Mouse (Mus musculus): Measurements from ENCODE around the gene Oprd1. TPM values are rescaled to one million over a fixed set of nuclear protein-coding genes. Genes with fewer than 3 reads are reported as not detected.

Oprd1 gene
- total RNA-seq, 2 experiments from 2014 or later: not detected

DNA sequence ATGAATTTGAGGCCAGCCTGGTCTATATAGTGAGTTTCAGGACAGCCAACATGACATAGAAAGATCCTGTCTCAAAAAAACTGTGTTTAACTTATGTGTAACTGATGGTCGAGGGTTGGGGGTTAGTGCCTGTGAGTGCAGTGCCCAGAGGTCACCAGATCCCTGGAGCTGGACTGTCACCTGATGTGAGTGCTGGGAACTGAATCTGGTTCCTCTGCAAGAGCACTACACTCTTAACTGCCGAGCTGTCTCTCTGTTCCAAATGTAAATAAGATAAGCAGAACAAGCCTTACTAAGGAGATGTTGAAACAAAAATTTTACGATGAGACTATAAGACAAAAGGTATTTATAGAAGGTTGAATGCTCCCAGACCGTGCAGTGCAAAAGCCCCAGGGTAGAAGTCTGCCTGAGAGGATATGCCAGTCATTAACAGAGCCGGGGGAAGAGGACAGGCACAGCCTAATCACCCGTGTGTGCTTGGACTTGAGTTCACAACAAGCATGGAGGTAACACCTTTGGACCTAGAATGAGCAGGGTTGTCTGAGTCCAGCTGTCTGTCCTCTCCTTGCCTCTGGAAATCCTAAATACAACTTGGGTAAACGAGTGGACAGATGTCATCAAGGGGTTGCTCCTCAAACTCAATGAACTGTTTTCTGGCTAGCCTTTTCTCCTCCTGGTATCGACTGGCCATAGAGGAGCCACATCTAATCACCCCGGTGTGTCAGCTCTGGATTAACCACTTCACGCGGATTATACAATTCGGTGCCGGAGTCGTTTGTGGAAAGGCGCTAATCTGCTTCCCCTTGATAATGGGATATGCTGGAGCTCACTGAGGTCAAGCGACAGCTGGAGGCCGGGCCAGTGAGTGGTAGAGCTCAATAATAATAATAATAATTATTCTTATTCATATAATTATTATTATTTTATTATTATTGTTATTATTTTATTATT, 81.1 kb downstream of the Oprd1 start:
- no peak for ATAC-seq (replicated peaks; ENCODE audit: poor library complexity)

DNA sequence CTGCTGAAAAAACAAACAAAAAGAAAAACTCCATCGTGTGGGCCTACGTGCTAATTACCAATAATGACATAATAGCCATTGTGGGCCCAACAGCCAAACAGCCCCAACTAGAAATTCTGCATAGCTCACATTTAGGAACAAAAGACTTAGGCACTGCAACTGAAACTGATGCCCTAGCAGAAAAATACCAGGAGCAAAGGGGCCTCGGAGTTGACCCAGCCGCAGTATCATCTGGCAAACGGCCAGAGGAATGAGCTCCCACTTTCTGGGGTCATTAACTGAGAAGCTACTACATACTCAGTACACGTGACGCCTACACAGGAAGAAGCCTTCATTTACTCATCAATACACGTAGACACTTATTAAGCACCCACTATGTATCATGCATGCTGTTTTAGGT, 82.0 kb downstream of the Oprd1 start:
- ATAC-seq (replicated peaks; ENCODE audit: poor library complexity): no peak

Other genes starting within 250 kb of the Oprd1 start
- not detected in 2 replicates for gene Tmem200b, start 222.7 kb downstream of the Oprd1 start, total RNA-seq (2015)
- not detected in 2 replicates for gene Tmem200b, start 222.7 kb downstream of the Oprd1 start, total RNA-seq (2017)
- gene Gm10300, start 69.8 kb downstream of the Oprd1 start, total RNA-seq (2015): 0.07 and 0.34 TPM in 2 replicates
- gene Gm10300, start 69.8 kb downstream of the Oprd1 start, total RNA-seq (2017): 0.50 and 0.61 TPM in 2 replicates
- gene Epb41, start 69.2 kb downstream of the Oprd1 start, total RNA-seq (2015): 42.5 and 53.5 TPM in 2 replicates
- 49.7 and 78.9 TPM in 2 replicates for gene Epb41, start 69.2 kb downstream of the Oprd1 start, total RNA-seq (2017)
- 64.7 and 66.5 TPM in 2 replicates for gene Ythdf2, start 67.8 kb upstream of the Oprd1 start, total RNA-seq (2015)
- gene Ythdf2, start 67.8 kb upstream of the Oprd1 start, total RNA-seq (2017): 64.0 and 69.7 TPM in 2 replicates
- gene Gmeb1, start 117.1 kb upstream of the Oprd1 start, total RNA-seq (2015): 13.9 and 14.3 TPM in 2 replicates
- 18.7 and 29.3 TPM in 2 replicates for gene Gmeb1, start 117.1 kb upstream of the Oprd1 start, total RNA-seq (2017)
- 40.5 and 42.1 TPM in 2 replicates for gene Taf12, start 129.9 kb upstream of the Oprd1 start, total RNA-seq (2015)
- 34.1 and 72.2 TPM in 2 replicates for gene Taf12, start 129.9 kb upstream of the Oprd1 start, total RNA-seq (2017)
- gene Rab42, start 158.9 kb upstream of the Oprd1 start, total RNA-seq (2015): not detected in 2 replicates
- gene Rab42, start 158.9 kb upstream of the Oprd1 start, total RNA-seq (2017): 1.0 and 1.3 TPM in 2 replicates
- gene Trnau1ap, start 185.1 kb upstream of the Oprd1 start, total RNA-seq (2015): 32.2 and 45.6 TPM in 2 replicates
- gene Trnau1ap, start 185.1 kb upstream of the Oprd1 start, total RNA-seq (2017): 34.4 and 43.4 TPM in 2 replicates
- 24.2 and 26.8 TPM in 2 replicates for gene Rcc1, start 209.1 kb upstream of the Oprd1 start, total RNA-seq (2015)
- gene Rcc1, start 209.1 kb upstream of the Oprd1 start, total RNA-seq (2017): 44.1 and 46.9 TPM in 2 replicates

Data from megakaryocyte progenitor cell, adult 5-6 weeks (primary cell).